8 mouse cellular contexts compared by ENCODE assay signal in genomic region chr16:62786621-62787331, GRCm38 (mm10). TPM values are rescaled to one million over a fixed set of nuclear protein-coding genes. Genes with fewer than 3 reads are reported as not detected.
DNase-seq lines count a peak whose midpoint lies in the region; ATAC-seq lines count a peak whose summit lies in the region.

Gene Nsun3, minus strand, starts transcription at chr16:62786818.

- ATAC-seq in intestine, embryonic 14.5 days (replicated peaks; ENCODE audit: low FRiP score, low TSS enrichment, low read depth): peak; percentile 97

- intact Hi-C loops in left cerebral cortex, postnatal 14 days (cut with DNase I): loop anchor here (5.0 kb wide), 1 partner anchor 36 kb away; no protein-coding TSS in a partner anchor

- no peaks in the 10 kb centered on the region for H3K9me3 ChIP-seq in intestine, embryonic 14.5 days (ENCODE audit: control insufficient read depth, low read length)

- H3K9ac ChIP-seq in intestine, embryonic 14.5 days (ENCODE audit: low read length): peak within 1 kb of the TSS; percentile 83

- H3K4me1 ChIP-seq in intestine, embryonic 14.5 days (replicated peaks; ENCODE audit: control insufficient read depth, insufficient read depth, low read length): peaks cover 11% of the 10 kb centered on the region; the same call in 1 of the 2 replicates

- peak within 1 kb of the TSS; percentile 77 for H3K4me2 ChIP-seq in intestine, embryonic 14.5 days (ENCODE audit: low read length)

- WGBS in intestine, embryonic 14.5 days: 3% methylated on average over 41 of the region's 41 CpGs

- peak; percentile 77 to 82 for DNase-seq in adrenal gland, adult 18-20 months (ENCODE audit: low spot score in 2 of 2)
- peak; percentile 99 for DNase-seq in embryo, embryonic 11 days
- DNase-seq in gastrocnemius, postnatal 25 days: peak; percentile 92
- peak; percentile 93 for DNase-seq in intestine, embryonic 14.5 days (ENCODE audit: low spot score)
- DNase-seq in left cerebral cortex, postnatal 14 days (ENCODE audit: low spot score in 2 of 2): peak; percentile 94 to 97
- DNase-seq in mesoderm, embryonic 11.5 days (ENCODE audit: low read depth, low spot score): peak; percentile 98
- DNase-seq in right cerebral cortex, postnatal 36 days (ENCODE audit: low spot score in 2 of 2): peak; percentile 89 to 94
- peak; percentile 95 for DNase-seq in yolk sac, embryonic 10.5 days (ENCODE audit: low spot score)

- H3K27me3 ChIP-seq in intestine, embryonic 14.5 days (replicated peaks; ENCODE audit: control insufficient read depth, insufficient read depth, low read length): no peaks in the 10 kb centered on the region

- peak within 1 kb of the TSS; percentile 79 for H3K4me3 ChIP-seq in intestine, embryonic 14.5 days (ENCODE audit: low read depth, low read length)

- peak within 1 kb of the TSS; percentile 85 for H3K27ac ChIP-seq in intestine, embryonic 14.5 days (ENCODE audit: low read depth)

- H3K36me3 ChIP-seq in intestine, embryonic 14.5 days (ENCODE audit: control insufficient read depth, insufficient read depth, low read length): no peaks in the 10 kb centered on the region

RNA-seq across cellular contexts. Expression of gene Nsun3, which starts in this region (rescaled TPM):
- 10 to 100 TPM; 10.4 to 11.2 TPM for total RNA-seq in adrenal gland, adult 18-20 months (2021)
- 1 to 10 TPM; 4.0 to 6.7 TPM for total RNA-seq in gastrocnemius, postnatal 25 days (2021)
- 8.3 and 8.5 TPM in 2 replicates for polyA plus RNA-seq in intestine, embryonic 14.5 days (2014; fragmentation: Nextera tagmentation; extraction: Ambion mirVana)
- 10 to 100 TPM; 11.8 to 11.9 TPM for total RNA-seq in left cerebral cortex, postnatal 14 days (2021)

Comparison
In these comparisons a context has a peak if more than half of its experiments do, and no peak if none do; other contexts are left out.
1. Peak in every context shown above with its lines: DNase-seq, ATAC-seq, H3K4me3 ChIP-seq and H3K27ac ChIP-seq.